ENCODE assay signal across 19 mouse cellular contexts in the genomic region with DNA sequence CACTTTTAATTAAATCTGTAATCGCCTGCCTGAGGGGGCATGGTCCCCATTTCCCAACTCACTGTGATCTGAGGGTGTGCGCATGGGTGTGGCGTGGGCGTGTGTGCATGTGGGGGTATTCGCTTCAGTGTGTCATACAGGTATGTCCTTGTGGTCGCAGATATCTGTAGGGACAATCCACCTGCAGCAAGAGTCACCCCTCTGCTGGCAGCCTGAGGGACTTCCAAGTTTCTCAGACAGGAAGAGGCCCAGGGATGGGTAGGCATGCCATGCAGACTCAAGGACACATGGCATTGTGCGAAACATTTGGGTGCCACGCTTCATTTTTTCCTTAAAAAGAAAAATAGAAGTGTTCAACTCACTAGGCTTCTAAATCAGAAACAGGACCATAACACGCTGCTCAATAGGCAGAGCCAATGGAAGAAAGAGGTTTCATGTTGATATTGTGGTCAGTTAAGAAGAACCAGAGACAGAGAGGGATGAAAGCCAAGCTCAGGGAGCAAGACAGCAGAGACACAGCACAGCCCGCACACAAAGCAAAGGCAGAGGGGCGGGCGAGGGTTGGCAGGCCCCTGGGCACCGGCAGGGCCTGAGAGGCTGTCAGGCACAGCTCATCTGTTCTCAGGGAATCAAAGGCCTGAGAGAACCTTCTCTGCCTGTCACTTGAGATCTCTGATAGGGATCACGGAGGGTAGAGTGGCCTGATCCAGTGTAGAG. TPM values are rescaled to one million over a fixed set of nuclear protein-coding genes. Genes with fewer than 3 reads are reported as not detected.
DNase-seq lines count a peak whose midpoint lies in the region; ATAC-seq and TF ChIP-seq lines count a peak whose summit lies in the region.
"Had no signal": no experiment of that assay in that cellular context is flagged by ENCODE, and none has a peak within 500 bp of the region (broad histone marks: within the 10 kb centered on the region; RNA-seq: fewer than 3 reads in every experiment).

No protein-coding gene starts in this region.

- H3K36me3 ChIP-seq in forebrain, postnatal 0 days (ENCODE audit: insufficient read depth): no peaks in the 10 kb centered on the region
- no peaks in the 10 kb centered on the region for H3K36me3 ChIP-seq in forebrain, embryonic 14.5 days (ENCODE audit: control insufficient read depth, insufficient read depth, low read length)
- H3K36me3 ChIP-seq in embryonic facial prominence, embryonic 10.5 days (replicated peaks): no peaks in the 10 kb centered on the region
- H3K36me3 ChIP-seq in hindbrain, embryonic 12.5 days: no peaks in the 10 kb centered on the region
- no peaks in the 10 kb centered on the region for H3K36me3 ChIP-seq in midbrain, embryonic 14.5 days (ENCODE audit: control insufficient read depth, insufficient read depth, low read length)
- H3K36me3 ChIP-seq in stomach, postnatal 0 days (ENCODE audit: control insufficient read depth, insufficient read depth, low read length): no peaks in the 10 kb centered on the region
- H3K36me3 ChIP-seq: limb, embryonic 10.5 days; liver, embryonic 12.5 days had no signal

- no peaks in the 10 kb centered on the region for H3K27me3 ChIP-seq in forebrain, postnatal 0 days (ENCODE audit: insufficient read depth, low read length)
- no peaks in the 10 kb centered on the region for H3K27me3 ChIP-seq in forebrain, embryonic 14.5 days (replicated peaks; ENCODE audit: control insufficient read depth, insufficient read depth, low read length)
- H3K27me3 ChIP-seq in embryonic facial prominence, embryonic 10.5 days (replicated peaks; ENCODE audit: low read depth, poor library complexity, severe bottlenecking): 0 out of 2 replicates have a peak, but pooled peaks cover 31% of the 10 kb centered on the region
- peaks cover 5% of the 10 kb centered on the region; the same call in 1 of the 2 replicates for H3K27me3 ChIP-seq in hindbrain, embryonic 12.5 days
- no peaks in the 10 kb centered on the region for H3K27me3 ChIP-seq in midbrain, embryonic 14.5 days (ENCODE audit: control insufficient read depth, insufficient read depth, low read length)
- no peaks in the 10 kb centered on the region; the same call in 1 of the 2 replicates for H3K27me3 ChIP-seq in stomach, postnatal 0 days (ENCODE audit: control insufficient read depth, insufficient read depth, low read length)

- no peak overlapping the region for H3K4me2 ChIP-seq in forebrain, postnatal 0 days (ENCODE audit: low read depth)
- H3K4me2 ChIP-seq in forebrain, embryonic 14.5 days (ENCODE audit: low read length): no peak overlapping the region
- H3K4me2 ChIP-seq in hindbrain, embryonic 12.5 days (replicated peaks): no peak overlapping the region
- H3K4me2 ChIP-seq in midbrain, embryonic 14.5 days (ENCODE audit: low read length): no peak overlapping the region
- H3K4me2 ChIP-seq in stomach, postnatal 0 days (replicated peaks; ENCODE audit: low read depth): no peak overlapping the region
- H3K4me2 ChIP-seq: liver, embryonic 12.5 days had no signal

- H3K4me1 ChIP-seq in forebrain, postnatal 0 days (ENCODE audit: insufficient read depth): peaks cover 28% of the 10 kb centered on the region
- peaks cover 49% of the 10 kb centered on the region for H3K4me1 ChIP-seq in forebrain, embryonic 14.5 days (ENCODE audit: control insufficient read depth, insufficient read depth, low read length)
- H3K4me1 ChIP-seq in embryonic facial prominence, embryonic 10.5 days: peaks cover 47% of the 10 kb centered on the region
- peaks cover 78% of the 10 kb centered on the region for H3K4me1 ChIP-seq in hindbrain, embryonic 12.5 days
- H3K4me1 ChIP-seq in midbrain, embryonic 14.5 days (ENCODE audit: control insufficient read depth, insufficient read depth, low read length): peaks cover 35% of the 10 kb centered on the region
- no peaks in the 10 kb centered on the region for H3K4me1 ChIP-seq in stomach, postnatal 0 days (replicated peaks; ENCODE audit: control insufficient read depth, insufficient read depth)
- H3K4me1 ChIP-seq: liver, embryonic 12.5 days had no signal

- no peak for TF ChIP-seq EP300 in stomach, postnatal 0 days (optimal IDR thresholded peaks at IDR 0.05)

- WGBS in forebrain, postnatal 0 days: 81% methylated on average over 14 of the region's 14 CpGs
- 83% methylated on average over 14 of the region's 14 CpGs for WGBS in forebrain, embryonic 14.5 days
- WGBS in embryonic facial prominence, embryonic 10.5 days: 89% methylated on average over 14 of the region's 14 CpGs
- 84% methylated on average over 14 of the region's 14 CpGs for WGBS in hindbrain, embryonic 12.5 days
- WGBS in midbrain, embryonic 14.5 days: 81% methylated on average over 14 of the region's 14 CpGs
- WGBS in stomach, postnatal 0 days: 83% methylated on average over 14 of the region's 14 CpGs

- DNase-seq in forebrain, postnatal 0 days: no peak
- DNase-seq in forebrain, embryonic 14.5 days (ENCODE audit: low spot score): no peak
- DNase-seq in embryonic facial prominence, embryonic 10.5 days (ENCODE audit: low spot score): no peak
- no peak for DNase-seq in midbrain, embryonic 14.5 days
- DNase-seq in spleen, postnatal 14 days (ENCODE audit: low spot score in 2 of 2): no peak
- no peak for DNase-seq in frontal cortex, adult 2 months (ENCODE audit: extremely low spot score in 1 of 2, low spot score in 1 of 2)
- DNase-seq in stomach, postnatal 0 days (ENCODE audit: low spot score): no peak
- DNase-seq: adrenal gland, postnatal 36 days; gastrocnemius, postnatal 10 days; heart, postnatal 10 days; kidney, postnatal 36 days; layer of hippocampus, postnatal 36 days; lung, postnatal 10 days had no signal

- ATAC-seq in forebrain, postnatal 0 days: no peak
- ATAC-seq in forebrain, embryonic 14.5 days: no peak
- no peak for ATAC-seq in hindbrain, embryonic 12.5 days (ENCODE audit: low FRiP score)
- ATAC-seq in midbrain, embryonic 14.5 days (ENCODE audit: low FRiP score, low TSS enrichment): no peak
- ATAC-seq in stomach, postnatal 0 days (ENCODE audit: low FRiP score, low TSS enrichment): no peak
- ATAC-seq: activated CD4-positive, CD25-positive, alpha-beta regulatory T cell, adult 4 months; forebrain, embryonic 16.5 days; intestine, embryonic 16.5 days; liver, embryonic 12.5 days had no signal

- H3K9ac ChIP-seq in forebrain, postnatal 0 days: no peak overlapping the region
- no peak overlapping the region for H3K9ac ChIP-seq in forebrain, embryonic 14.5 days (ENCODE audit: low read length)
- H3K9ac ChIP-seq in hindbrain, embryonic 12.5 days: no peak overlapping the region
- H3K9ac ChIP-seq in midbrain, embryonic 14.5 days (replicated peaks; ENCODE audit: low read length): no peak overlapping the region
- H3K9ac ChIP-seq in stomach, postnatal 0 days (ENCODE audit: low read length): no peak overlapping the region
- H3K9ac ChIP-seq: liver, embryonic 12.5 days had no signal

- no peak overlapping the region for H3K27ac ChIP-seq in forebrain, postnatal 0 days (ENCODE audit: low read depth, low read length)
- no peak overlapping the region for H3K27ac ChIP-seq in forebrain, embryonic 14.5 days (ENCODE audit: low read depth, low read length)
- H3K27ac ChIP-seq in embryonic facial prominence, embryonic 10.5 days (replicated peaks): 0 out of 2 replicates have a peak overlapping the region, but pooled peaks have one; percentile 11
- H3K27ac ChIP-seq in hindbrain, embryonic 12.5 days: peak overlapping the region; percentile 87
- H3K27ac ChIP-seq in midbrain, embryonic 14.5 days (replicated peaks; ENCODE audit: low read depth, low read length): peak overlapping the region; percentile 79
- H3K27ac ChIP-seq in stomach, postnatal 0 days (replicated peaks): no peak overlapping the region
- H3K27ac ChIP-seq: limb, embryonic 10.5 days; liver, embryonic 12.5 days had no signal

- H3K4me3 ChIP-seq in forebrain, postnatal 0 days (ENCODE audit: low read depth, low read length): no peak overlapping the region
- no peak overlapping the region for H3K4me3 ChIP-seq in forebrain, embryonic 14.5 days (ENCODE audit: low read depth, low read length)
- H3K4me3 ChIP-seq in embryonic facial prominence, embryonic 10.5 days: no peak overlapping the region
- H3K4me3 ChIP-seq in hindbrain, embryonic 12.5 days: no peak overlapping the region
- no peak overlapping the region for H3K4me3 ChIP-seq in midbrain, embryonic 14.5 days (replicated peaks; ENCODE audit: low read depth, low read length)
- no peak overlapping the region for H3K4me3 ChIP-seq in stomach, postnatal 0 days (ENCODE audit: low read depth, low read length)
- H3K4me3 ChIP-seq: limb, embryonic 10.5 days; liver, embryonic 12.5 days had no signal

- peak; percentile 39 for TF ChIP-seq CTCF in forebrain, postnatal 0 days (IDR thresholded peaks at IDR 0.05; ENCODE audit: low read depth)
- no peak for TF ChIP-seq CTCF in stomach, postnatal 0 days (IDR thresholded peaks at IDR 0.05; ENCODE audit: low read depth)

- H3K9me3 ChIP-seq in forebrain, postnatal 0 days (ENCODE audit: low read length): no peaks in the 10 kb centered on the region
- H3K9me3 ChIP-seq in forebrain, embryonic 14.5 days (replicated peaks; ENCODE audit: control insufficient read depth, low read length): no peaks in the 10 kb centered on the region
- H3K9me3 ChIP-seq in embryonic facial prominence, embryonic 10.5 days: no peaks in the 10 kb centered on the region
- no peaks in the 10 kb centered on the region for H3K9me3 ChIP-seq in hindbrain, embryonic 12.5 days (replicated peaks)
- no peaks in the 10 kb centered on the region for H3K9me3 ChIP-seq in midbrain, embryonic 14.5 days (ENCODE audit: control insufficient read depth, low read length)
- no peaks in the 10 kb centered on the region for H3K9me3 ChIP-seq in stomach, postnatal 0 days (ENCODE audit: control insufficient read depth, low read length)
- H3K9me3 ChIP-seq: limb, embryonic 10.5 days; liver, embryonic 12.5 days had no signal

RNA-seq across cellular contexts. Expression of a gene that starts 23.2 kb away (rescaled TPM):
- 44.3 and 51.4 TPM in 2 replicates for total RNA-seq in forebrain, postnatal 0 days (2014; rRNA removed)
- 49.7 and 50.4 TPM in 2 replicates for polyA plus RNA-seq in forebrain, postnatal 0 days (2015; fragmentation: Nextera tagmentation; extraction: Ambion mirVana)
- 44.4 and 53.4 TPM in 2 replicates for polyA plus RNA-seq in forebrain, embryonic 14.5 days (2014; fragmentation: Nextera tagmentation; extraction: Ambion mirVana)
- polyA plus RNA-seq in embryonic facial prominence, embryonic 10.5 days (2016; fragmentation: Nextera tagmentation; extraction: Ambion mirVana): 37.9 and 39.3 TPM in 2 replicates
- 48.1 and 50.4 TPM in 2 replicates for polyA plus RNA-seq in hindbrain, embryonic 12.5 days (2016; fragmentation: Nextera tagmentation; extraction: Ambion mirVana)
- 50.9 and 51.7 TPM in 2 replicates for polyA plus RNA-seq in midbrain, embryonic 14.5 days (2014; fragmentation: Nextera tagmentation; extraction: Ambion mirVana)
- polyA plus RNA-seq in frontal cortex, adult 2 months (2012; rRNA removed): 29.7 and 32.1 TPM in 2 replicates
- 41.9 and 43.2 TPM in 2 replicates for polyA plus RNA-seq in stomach, postnatal 0 days (2015; fragmentation: Nextera tagmentation; extraction: Ambion mirVana)

RNA-seq across cellular contexts. Expression of a gene that starts 31.5 kb away (rescaled TPM):
- 36.0 and 42.7 TPM in 2 replicates for total RNA-seq in forebrain, postnatal 0 days (2014; rRNA removed)
- polyA plus RNA-seq in forebrain, postnatal 0 days (2015; fragmentation: Nextera tagmentation; extraction: Ambion mirVana): 47.0 and 48.3 TPM in 2 replicates
- polyA plus RNA-seq in forebrain, embryonic 14.5 days (2014; fragmentation: Nextera tagmentation; extraction: Ambion mirVana): 33.1 and 38.0 TPM in 2 replicates
- 16.4 and 16.7 TPM in 2 replicates for polyA plus RNA-seq in embryonic facial prominence, embryonic 10.5 days (2016; fragmentation: Nextera tagmentation; extraction: Ambion mirVana)
- 21.9 and 22.6 TPM in 2 replicates for polyA plus RNA-seq in hindbrain, embryonic 12.5 days (2016; fragmentation: Nextera tagmentation; extraction: Ambion mirVana)
- polyA plus RNA-seq in midbrain, embryonic 14.5 days (2014; fragmentation: Nextera tagmentation; extraction: Ambion mirVana): 35.1 and 49.6 TPM in 2 replicates
- polyA plus RNA-seq in frontal cortex, adult 2 months (2012; rRNA removed): 27.0 and 27.2 TPM in 2 replicates
- polyA plus RNA-seq in stomach, postnatal 0 days (2015; fragmentation: Nextera tagmentation; extraction: Ambion mirVana): 26.7 and 28.2 TPM in 2 replicates

RNA-seq across cellular contexts. Expression of a gene that starts 31.5 kb away (rescaled TPM):
- total RNA-seq in forebrain, postnatal 0 days (2014; rRNA removed): 59.9 and 73.3 TPM in 2 replicates
- 65.9 and 70.4 TPM in 2 replicates for polyA plus RNA-seq in forebrain, postnatal 0 days (2015; fragmentation: Nextera tagmentation; extraction: Ambion mirVana)
- polyA plus RNA-seq in forebrain, embryonic 14.5 days (2014; fragmentation: Nextera tagmentation; extraction: Ambion mirVana): 83.2 and 83.8 TPM in 2 replicates
- polyA plus RNA-seq in embryonic facial prominence, embryonic 10.5 days (2016; fragmentation: Nextera tagmentation; extraction: Ambion mirVana): 35.2 and 39.4 TPM in 2 replicates
- polyA plus RNA-seq in hindbrain, embryonic 12.5 days (2016; fragmentation: Nextera tagmentation; extraction: Ambion mirVana): 47.5 and 50.5 TPM in 2 replicates
- polyA plus RNA-seq in midbrain, embryonic 14.5 days (2014; fragmentation: Nextera tagmentation; extraction: Ambion mirVana): 69.4 and 75.7 TPM in 2 replicates
- polyA plus RNA-seq in frontal cortex, adult 2 months (2012; rRNA removed): 65.1 and 65.7 TPM in 2 replicates
- 24.8 and 24.9 TPM in 2 replicates for polyA plus RNA-seq in stomach, postnatal 0 days (2015; fragmentation: Nextera tagmentation; extraction: Ambion mirVana)

RNA-seq across cellular contexts. Expression of a gene that starts 36.6 kb away (rescaled TPM):
- total RNA-seq in forebrain, postnatal 0 days (2014; rRNA removed): 6.4 and 11.6 TPM in 2 replicates
- polyA plus RNA-seq in forebrain, postnatal 0 days (2015; fragmentation: Nextera tagmentation; extraction: Ambion mirVana): 5.9 and 7.0 TPM in 2 replicates
- polyA plus RNA-seq in forebrain, embryonic 14.5 days (2014; fragmentation: Nextera tagmentation; extraction: Ambion mirVana): 4.3 and 4.6 TPM in 2 replicates
- 0.97 and 1.2 TPM in 2 replicates for polyA plus RNA-seq in embryonic facial prominence, embryonic 10.5 days (2016; fragmentation: Nextera tagmentation; extraction: Ambion mirVana)
- 3.6 and 4.3 TPM in 2 replicates for polyA plus RNA-seq in hindbrain, embryonic 12.5 days (2016; fragmentation: Nextera tagmentation; extraction: Ambion mirVana)
- polyA plus RNA-seq in midbrain, embryonic 14.5 days (2014; fragmentation: Nextera tagmentation; extraction: Ambion mirVana): 2.2 and 2.5 TPM in 2 replicates
- polyA plus RNA-seq in frontal cortex, adult 2 months (2012; rRNA removed): 6.1 and 7.8 TPM in 2 replicates
- 0.94 and 0.97 TPM in 2 replicates for polyA plus RNA-seq in stomach, postnatal 0 days (2015; fragmentation: Nextera tagmentation; extraction: Ambion mirVana)
- total RNA-seq: heart, postnatal 10 days had no signal
- polyA plus RNA-seq: liver, embryonic 12.5 days had no signal

RNA-seq across cellular contexts. Expression of a gene that starts 40.8 kb away (rescaled TPM):
- 21.7 and 25.2 TPM in 2 replicates for total RNA-seq in forebrain, postnatal 0 days (2014; rRNA removed)
- 26.6 and 33.3 TPM in 2 replicates for polyA plus RNA-seq in forebrain, postnatal 0 days (2015; fragmentation: Nextera tagmentation; extraction: Ambion mirVana)
- polyA plus RNA-seq in forebrain, embryonic 14.5 days (2014; fragmentation: Nextera tagmentation; extraction: Ambion mirVana): 34.7 and 37.1 TPM in 2 replicates
- 45.3 and 46.5 TPM in 2 replicates for polyA plus RNA-seq in embryonic facial prominence, embryonic 10.5 days (2016; fragmentation: Nextera tagmentation; extraction: Ambion mirVana)
- polyA plus RNA-seq in hindbrain, embryonic 12.5 days (2016; fragmentation: Nextera tagmentation; extraction: Ambion mirVana): 37.3 and 39.9 TPM in 2 replicates
- 35.5 and 40.4 TPM in 2 replicates for polyA plus RNA-seq in midbrain, embryonic 14.5 days (2014; fragmentation: Nextera tagmentation; extraction: Ambion mirVana)
- 25.0 and 25.2 TPM in 2 replicates for polyA plus RNA-seq in frontal cortex, adult 2 months (2012; rRNA removed)
- 44.2 and 46.5 TPM in 2 replicates for polyA plus RNA-seq in stomach, postnatal 0 days (2015; fragmentation: Nextera tagmentation; extraction: Ambion mirVana)

Comparison
In these comparisons a context has a peak if more than half of its experiments do, and no peak if none do; other contexts are left out.
1. H3K27ac ChIP-seq: peak in embryonic facial prominence, embryonic 10.5 days (single experiment), hindbrain, embryonic 12.5 days (single experiment) and midbrain, embryonic 14.5 days (single experiment); none in forebrain, postnatal 0 days (single experiment), forebrain, embryonic 14.5 days (single experiment) and stomach, postnatal 0 days (single experiment).